Mouse (Mus musculus) C2C12 (cell line): ENCODE measurements at regions not wholly inside any gene's neighbourhood (a gene's known extent, or its start where the extent isn't known, plus 50 kb on each side); places are given as distances from the start of the nearest gene placed in this dataset.

ENCODE experiments used
- CEBPB ChIP-seq: IDR thresholded peaks from one replicate; pipeline ENCODE4 v1.6.1; 2011; ENCODE audit warnings: low read depth, mild to moderate bottlenecking, control low read depth, moderate library complexity
- CTCF ChIP-seq: IDR thresholded peaks from one replicate; pipeline ENCODE4 v1.5.1; 2011; ENCODE audit not compliant: control insufficient read depth, insufficient read depth, insufficient read length
- FOSL1 ChIP-seq: IDR thresholded peaks from one replicate; pipeline ENCODE4 v1.8.0; 2011; ENCODE audit warnings: mild to moderate bottlenecking, low read length; ENCODE audit not compliant: poor library complexity, insufficient read depth, severe bottlenecking
- MAX ChIP-seq: IDR thresholded peaks from one replicate; pipeline ENCODE4 v1.6.1; 2011; ENCODE audit warnings: mild to moderate bottlenecking, control low read depth
- USF1 ChIP-seq: IDR thresholded peaks from one replicate; pipeline ENCODE4 v1.6.1; 2011; ENCODE audit warnings: low read depth, mild to moderate bottlenecking, control low read depth, moderate library complexity

- TF ChIP-seq USF1 = no peak
- TF ChIP-seq CEBPB = no peak
- TF ChIP-seq CTCF = no peak
- no peak for TF ChIP-seq MAX
- TF ChIP-seq FOSL1 = no peak
Measured at GRCm38 (mm10) chr19:15669996-15670395, 277.1 kb downstream of the Psat1 start.
